Mouse (Mus musculus): ENCODE results near the gene Rnaseh2a.
A peak's percentile ranks its signal among the peaks of the same experiment; 100 is the strongest.
"Not testable (repeated sequence)": the region's sequence is repeated elsewhere in the genome, so short reads cannot be mapped to it uniquely, and the experiment has no call there.

Gene Rnaseh2a

GRCm38 (mm10) chr8:84934860-84935259 lies 34.7 kb downstream of the Rnaseh2a start:
- peak; percentile 62 for DNase-seq (ENCODE audit: low read depth, low spot score)

- peak; percentile 40 for DNase-seq (ENCODE audit: low read depth, low spot score)
Measured at GRCm38 (mm10) chr8:84933767-84934559, 35.6 kb downstream of the Rnaseh2a start.

GRCm38 (mm10) chr8:84930582-84930981 lies 39.0 kb downstream of the Rnaseh2a start:
- no peak for DNase-seq (ENCODE audit: low read depth, low spot score)

GRCm38 (mm10) chr8:84928456-84929306 lies 40.9 kb downstream of the Rnaseh2a start:
- no peak for DNase-seq (ENCODE audit: low read depth, low spot score)

GRCm38 (mm10) chr8:84927513-84927912 lies 42.1 kb downstream of the Rnaseh2a start:
- DNase-seq (ENCODE audit: low read depth, low spot score), result no peak

GRCm38 (mm10) chr8:84925557-84925956 lies 44.0 kb downstream of the Rnaseh2a start:
- DNase-seq (ENCODE audit: low read depth, low spot score), result no peak

GRCm38 (mm10) chr8:84921596-84921995 lies 48.0 kb downstream of the Rnaseh2a start:
- DNase-seq (ENCODE audit: low read depth, low spot score), result no peak

GRCm38 (mm10) chr8:84918646-84919045 lies 50.9 kb downstream of the Rnaseh2a start:
- DNase-seq (ENCODE audit: low read depth, low spot score), result no peak

GRCm38 (mm10) chr8:84917781-84918180 lies 51.8 kb downstream of the Rnaseh2a start:
- no peak for DNase-seq (ENCODE audit: low read depth, low spot score)

- DNase-seq (ENCODE audit: low read depth, low spot score), result no peak
Measured at GRCm38 (mm10) chr8:84915269-84915668, 54.3 kb downstream of the Rnaseh2a start.

- no peak for DNase-seq (ENCODE audit: low read depth, low spot score)
Measured at GRCm38 (mm10) chr8:84913960-84914359, 55.6 kb downstream of the Rnaseh2a start.

GRCm38 (mm10) chr8:84913502-84913900 lies 56.1 kb downstream of the Rnaseh2a start:
- no peak for DNase-seq (ENCODE audit: low read depth, low spot score)

GRCm38 (mm10) chr8:84912895-84913501 lies 56.6 kb downstream of the Rnaseh2a start:
- DNase-seq (ENCODE audit: low read depth, low spot score), result peak; percentile 49

GRCm38 (mm10) chr8:84912391-84912790 lies 57.2 kb downstream of the Rnaseh2a start:
- DNase-seq (ENCODE audit: low read depth, low spot score), result no peak

- DNase-seq (ENCODE audit: low read depth, low spot score), result no peak
Measured at GRCm38 (mm10) chr8:84911854-84912253, 57.7 kb downstream of the Rnaseh2a start.

GRCm38 (mm10) chr8:84910551-84910950 lies 59.0 kb downstream of the Rnaseh2a start:
- no peak for DNase-seq (ENCODE audit: low read depth, low spot score)

- no peak for DNase-seq (ENCODE audit: low read depth, low spot score)
Measured at GRCm38 (mm10) chr8:84909949-84910348, 59.6 kb downstream of the Rnaseh2a start.

GRCm38 (mm10) chr8:84909162-84909767 lies 60.3 kb downstream of the Rnaseh2a start:
- no peak for DNase-seq (ENCODE audit: low read depth, low spot score)

- peak; percentile 63 for DNase-seq (ENCODE audit: low read depth, low spot score)
Measured at GRCm38 (mm10) chr8:84908421-84909161, 61.0 kb downstream of the Rnaseh2a start, which contains the start of gene Dnase2a. Dnase2a (plus strand) TSS chr8:84908560.

- DNase-seq (ENCODE audit: low read depth, low spot score), result not testable (repeated sequence)
Measured at GRCm38 (mm10) chr8:84907979-84908378, 61.6 kb downstream of the Rnaseh2a start.

GRCm38 (mm10) chr8:84907493-84907892 lies 62.1 kb downstream of the Rnaseh2a start:
- DNase-seq (ENCODE audit: low read depth, low spot score), result no peak

Data from telencephalon, adult 2 months (tissue).